Mouse (Mus musculus) cerebellum, postnatal 36 days (tissue): Measurements from ENCODE around the gene Diaph2.
"Not testable (repeated sequence)": the region's sequence is repeated elsewhere in the genome, so short reads cannot be mapped to it uniquely, and the experiment has no call there.

ENCODE experiments used
- DNase-seq, 2 experiments: peaks; one replicate each; pipeline ENCODE4 v3.0.0; 2021 to 2022; ENCODE audit warnings: mixed read lengths in 2 of 2

The Diaph2 gene

DNA sequence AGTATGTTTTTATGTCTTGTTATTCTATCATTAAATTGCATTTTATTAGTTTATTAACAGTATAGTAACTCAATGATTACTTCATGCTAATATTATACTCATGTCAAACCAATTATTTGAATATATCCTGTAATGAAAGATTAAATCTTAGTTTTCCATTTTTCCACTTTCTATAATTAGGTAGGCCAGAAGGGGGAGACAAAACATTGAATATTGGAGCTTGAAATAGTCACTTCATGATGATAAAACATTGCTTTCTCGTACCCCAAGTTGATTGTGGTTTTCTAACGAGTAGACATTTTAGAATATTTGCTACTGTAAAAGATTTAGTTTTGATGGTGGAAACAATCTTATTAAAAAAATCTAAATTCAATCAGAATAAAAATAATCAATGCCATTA lies 82.4 kb downstream of the Diaph2 start:
- no peak for DNase-seq

DNA sequence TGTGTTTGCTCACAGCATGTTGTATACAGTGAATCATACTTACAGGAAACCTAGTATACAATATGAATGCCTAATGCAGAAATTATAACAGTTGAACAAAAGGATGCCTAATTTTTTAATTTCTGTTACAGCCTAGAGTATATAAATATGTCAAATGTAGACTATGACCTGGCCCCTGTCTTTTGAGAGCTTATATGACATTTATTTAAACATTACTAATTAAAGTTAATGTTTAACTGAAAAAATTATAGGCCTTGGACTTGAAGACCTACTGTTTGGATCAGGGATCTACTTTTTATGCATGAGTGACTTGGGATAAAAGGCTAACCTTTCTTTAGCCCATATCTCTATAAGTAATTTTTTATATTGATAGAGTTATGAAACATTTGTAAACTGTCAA lies 84.3 kb downstream of the Diaph2 start:
- no peak for DNase-seq

DNA sequence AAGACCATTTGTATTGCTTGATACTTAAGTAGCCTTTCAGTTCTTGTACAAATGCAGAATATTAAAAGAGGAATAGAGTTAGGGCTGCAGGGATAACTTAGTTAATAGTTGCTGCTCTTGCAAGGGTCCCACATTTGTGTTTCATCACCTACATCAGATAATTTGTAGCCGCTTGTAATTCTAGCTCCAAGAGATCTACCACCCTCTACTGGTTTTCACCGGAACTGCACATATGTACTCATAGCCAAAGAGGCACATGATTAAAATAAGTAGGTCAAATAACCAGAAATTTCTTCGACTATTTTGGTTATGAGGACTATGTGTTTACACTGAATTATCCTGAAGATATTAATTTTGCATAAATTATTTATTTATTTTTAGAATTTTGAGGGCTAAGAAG lies 134.9 kb downstream of the Diaph2 start:
- DNase-seq, result peak; percentile 3 to 40

DNA sequence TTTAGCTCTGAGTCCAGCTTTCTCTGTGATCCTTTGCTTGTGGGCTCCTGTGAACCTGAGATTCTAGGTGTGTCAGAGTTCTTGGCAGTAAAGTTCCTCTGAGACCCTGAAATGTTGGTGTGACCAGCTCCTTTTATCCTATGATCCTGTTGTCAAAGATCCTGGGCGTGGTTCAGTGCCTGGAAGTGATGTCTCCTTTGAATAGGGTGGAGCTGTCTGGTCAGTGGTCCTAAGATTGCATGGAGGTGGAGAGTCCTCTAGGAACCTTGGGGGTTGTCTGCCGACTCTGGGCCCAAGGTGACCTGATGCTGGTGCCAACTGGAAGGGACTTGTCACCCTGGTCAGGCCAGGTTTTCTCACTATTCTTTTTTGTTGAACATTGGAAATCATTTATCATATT lies 176.3 kb downstream of the Diaph2 start:
- no peak for DNase-seq

DNA sequence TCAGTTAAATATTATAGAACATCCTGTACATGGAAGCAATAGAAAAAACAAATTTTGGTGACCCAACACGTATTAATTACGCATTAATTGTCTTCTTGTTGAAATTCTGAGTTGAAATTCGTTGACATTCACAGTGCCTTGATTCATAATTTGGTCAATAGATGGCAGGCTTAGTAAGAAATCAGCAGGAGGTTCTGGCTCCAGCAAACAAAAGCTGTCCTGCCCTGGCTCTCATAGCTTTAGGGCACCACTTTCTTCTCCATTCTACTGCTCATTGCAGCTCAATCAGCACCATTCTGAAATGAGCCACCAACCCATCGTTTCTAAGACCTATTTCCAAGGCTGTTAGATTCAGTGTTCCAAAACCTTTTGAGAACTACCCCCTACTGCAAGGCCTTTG lies 225.3 kb downstream of the Diaph2 start:
- DNase-seq, result peak; percentile 8 to 28

DNA sequence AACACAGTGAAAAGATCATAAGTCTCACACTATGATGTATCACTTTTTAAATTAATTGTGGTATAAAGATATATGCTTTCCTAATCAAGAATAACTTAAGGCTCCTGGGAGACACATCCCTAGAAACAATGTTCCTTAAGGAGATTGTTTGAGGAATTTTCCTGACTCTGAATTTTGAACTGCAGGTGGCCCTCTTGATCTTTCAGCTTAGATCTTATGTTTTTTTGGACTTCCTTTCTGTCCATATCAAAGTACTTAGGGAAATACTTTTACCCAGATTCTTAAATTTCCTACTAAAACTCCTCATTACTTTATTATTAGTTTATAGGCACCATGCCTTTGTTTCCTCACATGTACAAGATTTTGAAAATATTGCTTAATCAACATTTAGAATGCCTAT lies 258.7 kb downstream of the Diaph2 start:
- no peak for DNase-seq

DNA sequence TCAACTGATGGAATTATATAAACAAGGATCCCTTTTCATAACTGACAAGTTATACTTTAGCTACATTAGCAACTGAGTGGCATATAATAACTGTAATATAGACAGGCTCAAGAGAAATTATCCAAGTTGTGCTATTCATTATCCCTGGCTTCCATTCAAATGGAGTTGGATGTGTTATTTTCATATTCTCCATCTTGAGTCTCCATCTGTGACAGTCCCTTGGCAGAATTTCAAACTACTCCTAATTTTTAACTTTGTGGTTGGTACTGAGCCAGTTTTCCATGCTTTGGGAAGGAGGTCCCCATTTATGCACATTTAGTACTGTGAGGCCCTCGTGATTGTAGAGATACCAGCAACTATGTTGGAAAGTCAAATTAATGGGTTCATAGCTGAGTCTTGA lies 270.2 kb downstream of the Diaph2 start:
- DNase-seq, result no peak

DNA sequence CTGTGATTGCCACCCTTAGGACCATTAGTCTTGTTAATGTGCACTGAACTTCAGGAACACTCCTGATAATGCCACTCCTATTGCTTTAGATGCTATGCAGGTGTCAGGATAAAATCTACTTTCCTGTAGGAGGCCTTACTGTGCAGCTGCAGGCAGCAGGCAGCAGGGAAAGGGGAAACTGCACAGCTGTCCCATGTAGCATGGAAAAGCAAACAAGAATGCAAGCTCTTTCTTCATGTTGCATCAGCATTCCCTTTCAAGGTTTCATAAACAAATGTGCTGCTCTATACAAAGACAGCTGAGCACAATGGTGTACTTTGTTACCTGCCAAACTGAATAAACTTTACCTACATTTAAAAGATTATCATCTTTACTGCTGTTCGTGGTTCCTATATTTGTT lies 295.0 kb downstream of the Diaph2 start:
- no peak for DNase-seq

DNA sequence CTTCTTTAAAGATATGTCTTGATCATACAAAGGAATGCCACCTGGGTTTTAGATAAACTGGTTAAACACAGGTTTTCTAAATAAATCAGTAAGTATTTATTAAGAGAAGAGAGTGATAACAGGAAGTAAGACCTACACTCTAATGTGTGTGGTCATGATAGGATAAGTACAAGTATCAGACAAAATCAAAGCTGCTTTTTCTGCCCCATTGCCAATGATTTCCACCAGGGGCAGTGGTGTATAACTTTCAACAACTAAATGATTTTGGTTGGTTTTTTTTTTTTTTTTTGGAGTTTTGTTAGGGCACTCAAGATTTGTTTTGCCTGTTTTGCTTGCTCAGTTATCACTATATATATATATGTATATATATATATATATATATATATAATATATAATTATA lies 399.7 kb downstream of the Diaph2 start:
- no peak for DNase-seq

DNA sequence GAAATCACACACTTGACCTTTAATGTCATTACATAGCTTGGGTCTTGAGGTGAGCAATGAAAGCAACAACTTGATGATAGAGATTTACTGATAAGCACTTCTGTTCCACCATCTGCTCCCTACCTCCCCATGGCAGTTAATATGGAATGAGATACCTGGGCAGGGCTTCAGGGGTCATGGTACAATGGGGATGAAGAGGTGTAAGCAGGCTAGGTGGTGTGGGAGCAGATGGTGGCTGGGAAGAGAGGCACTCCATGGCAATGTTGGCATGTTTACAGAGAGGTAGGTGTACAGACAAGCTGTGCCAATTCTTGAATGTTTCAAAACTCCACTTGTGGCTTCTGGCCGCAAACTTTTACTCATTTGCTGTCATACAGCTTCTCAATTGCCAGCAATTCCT lies 402.6 kb downstream of the Diaph2 start:
- DNase-seq, result peak; percentile 13 to 17

DNA sequence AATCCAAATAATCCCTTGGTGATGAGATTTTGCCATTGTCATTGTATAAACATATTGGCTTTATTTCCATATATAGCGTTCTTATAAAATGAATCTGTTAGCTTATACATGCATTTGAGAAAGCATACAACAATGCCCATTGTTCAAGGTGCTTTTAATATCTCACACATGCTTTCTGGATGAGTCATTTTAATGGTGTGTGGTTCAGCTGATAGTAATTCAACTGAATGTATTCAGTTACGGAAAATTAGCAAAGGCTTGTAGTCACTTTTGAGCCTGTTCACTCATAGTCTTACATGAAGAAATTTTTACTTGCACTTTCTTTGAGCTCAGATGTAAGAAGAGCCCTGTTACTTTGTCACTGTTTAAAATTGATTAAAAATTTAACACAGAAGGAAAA lies 423.6 kb downstream of the Diaph2 start:
- DNase-seq, result no peak

DNA sequence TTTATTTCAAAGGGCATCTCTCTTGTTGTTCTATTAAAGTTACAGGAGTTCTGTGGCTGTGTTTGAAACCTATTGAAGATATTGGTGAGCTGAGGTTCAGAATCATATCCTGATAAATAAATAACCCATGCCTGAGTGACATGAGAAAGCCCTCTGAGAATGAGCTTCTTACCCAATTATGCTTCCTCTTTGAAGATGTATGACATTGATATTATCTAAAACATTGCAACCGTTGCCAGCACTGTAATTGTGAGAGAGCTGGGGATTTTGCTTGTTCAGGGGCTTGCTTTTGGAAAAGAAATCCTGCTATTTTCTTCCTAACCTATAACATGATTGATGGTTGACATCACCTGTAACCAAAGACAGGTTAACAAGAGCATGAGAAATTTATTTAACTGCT lies 438.3 kb downstream of the Diaph2 start:
- no peak for DNase-seq

DNA sequence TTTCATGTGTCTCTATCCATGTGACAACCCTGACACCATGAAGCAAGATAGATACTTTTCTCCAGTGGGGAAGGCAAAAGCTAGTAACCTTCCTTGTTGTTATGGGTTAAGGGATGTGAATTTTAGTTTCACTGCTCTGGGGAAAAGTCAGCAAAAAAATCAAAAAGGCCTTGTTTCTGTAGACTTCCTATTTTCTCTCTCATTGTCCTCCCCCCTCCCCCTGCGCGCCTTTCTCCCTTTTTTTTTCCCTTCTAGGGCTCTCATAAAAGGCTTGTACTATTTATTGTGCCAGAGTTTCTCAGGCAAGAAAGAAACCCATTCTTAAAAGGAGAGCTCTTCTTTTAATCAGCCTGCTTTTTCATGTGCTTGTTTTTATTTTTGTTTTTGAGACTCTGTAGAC lies 438.9 kb downstream of the Diaph2 start:
- DNase-seq, result no peak

DNA sequence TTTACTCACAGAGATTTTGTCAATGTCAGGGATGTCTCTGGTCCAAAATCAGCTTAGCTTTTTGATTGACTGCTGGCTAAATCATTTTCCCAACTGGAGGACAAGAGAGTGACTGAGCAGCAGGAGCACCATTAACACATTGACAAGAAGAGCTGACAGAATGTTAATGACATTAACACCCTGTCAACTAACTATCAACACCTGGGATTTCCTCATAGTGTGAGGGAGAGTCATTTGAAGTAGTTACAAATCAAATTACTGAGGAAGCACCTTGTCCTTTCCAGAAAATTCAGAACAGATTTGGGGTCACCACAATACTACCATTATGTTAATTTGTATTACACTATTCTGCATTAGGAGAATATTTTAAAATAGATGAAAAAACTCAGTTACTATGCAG lies 439.7 kb downstream of the Diaph2 start:
- DNase-seq, result no peak

DNA sequence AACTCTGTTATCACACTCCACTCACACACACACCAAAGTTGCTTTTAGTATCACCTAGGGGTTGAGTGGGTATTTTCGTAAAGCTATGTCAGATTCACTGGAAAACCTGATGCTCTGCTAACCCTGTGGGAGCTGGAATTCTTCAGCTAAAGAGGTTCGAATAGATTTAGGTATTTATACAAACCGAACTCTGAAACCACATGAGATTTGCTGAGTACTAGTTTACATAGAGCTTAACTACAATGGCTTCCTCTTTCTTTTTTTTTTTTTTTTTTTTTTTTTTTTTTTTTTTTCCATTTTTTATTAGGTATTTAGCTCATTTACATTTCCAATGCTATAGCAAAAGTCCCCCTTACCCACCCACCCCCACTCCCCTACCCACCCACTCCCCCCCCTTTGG lies 447.9 kb downstream of the Diaph2 start:
- not testable (repeated sequence) for DNase-seq

DNA sequence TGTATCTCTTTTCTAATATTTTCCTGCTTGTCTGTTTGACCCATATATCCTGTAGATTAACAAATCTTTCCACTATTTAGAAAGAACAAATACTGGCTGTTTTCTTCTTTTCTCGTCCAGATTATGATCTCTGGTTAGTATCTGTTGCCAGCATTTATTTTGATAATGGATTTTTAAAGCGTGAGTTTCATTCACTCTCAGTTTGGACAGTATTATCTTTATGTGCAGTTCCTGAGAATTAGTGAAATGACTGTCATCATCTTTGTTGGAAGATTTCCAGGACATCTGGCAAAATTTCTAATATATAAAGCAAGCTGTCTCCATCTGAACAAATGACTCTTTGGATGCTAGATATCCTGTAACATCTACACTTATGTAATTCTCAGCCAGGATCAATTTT lies 455.7 kb downstream of the Diaph2 start:
- DNase-seq, result no peak

DNA sequence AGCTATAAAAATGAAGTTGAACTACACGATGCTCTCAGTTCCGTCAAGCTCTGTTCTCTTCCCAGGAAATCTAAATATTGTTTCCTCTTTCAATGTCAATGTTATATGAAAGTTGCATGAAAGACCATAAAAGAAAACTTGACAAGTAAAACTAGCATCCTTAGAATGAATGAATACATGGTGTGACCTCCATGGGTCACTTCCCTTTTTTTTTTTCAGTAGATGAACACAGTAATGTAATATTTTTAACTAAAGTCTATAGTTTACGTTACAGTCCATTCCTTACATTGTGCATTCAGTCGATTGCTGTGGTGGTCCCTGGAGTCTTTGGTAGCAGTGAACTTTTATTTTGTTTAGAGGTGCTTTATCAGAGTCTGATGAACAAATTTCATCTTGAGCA lies 462.7 kb downstream of the Diaph2 start:
- no peak for DNase-seq

DNA sequence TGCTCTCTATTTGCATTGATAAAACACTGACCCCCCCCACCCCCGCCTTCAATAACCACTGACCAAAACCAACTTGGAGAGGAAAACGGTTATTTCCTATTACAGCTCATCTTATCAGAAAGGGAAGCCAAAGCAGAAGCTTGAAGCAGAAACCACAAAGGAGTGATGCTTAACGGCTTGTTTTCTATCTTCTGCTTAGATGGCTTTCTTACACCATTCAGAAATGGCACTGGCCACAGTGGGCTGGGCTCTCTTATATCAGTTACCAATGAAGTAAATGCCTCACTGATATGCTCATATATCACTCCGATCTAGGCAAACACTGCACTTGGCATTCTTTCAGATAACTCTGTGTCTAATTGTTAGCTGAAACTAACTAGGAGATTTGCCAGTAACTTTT lies 463.2 kb downstream of the Diaph2 start:
- DNase-seq, result no peak

DNA sequence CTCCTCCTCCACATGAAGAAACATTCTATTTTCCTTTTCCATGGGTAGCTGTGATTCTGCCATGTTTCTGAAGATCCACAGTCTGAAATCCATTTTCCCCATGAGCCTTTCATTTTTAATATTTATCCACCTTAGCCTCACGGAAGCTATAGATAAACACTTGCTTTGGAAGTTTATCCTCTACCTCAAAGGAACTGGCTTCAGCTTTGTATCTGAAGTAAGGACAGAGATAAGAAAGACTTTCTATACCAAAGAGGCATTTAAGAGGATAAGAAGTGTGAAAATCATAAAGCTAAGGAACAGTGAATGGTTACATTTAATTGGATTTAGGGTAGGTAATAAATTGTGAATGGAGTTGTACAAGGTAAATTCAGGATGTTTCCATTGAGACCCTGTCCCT lies 480.5 kb downstream of the Diaph2 start:
- DNase-seq, result no peak

DNA sequence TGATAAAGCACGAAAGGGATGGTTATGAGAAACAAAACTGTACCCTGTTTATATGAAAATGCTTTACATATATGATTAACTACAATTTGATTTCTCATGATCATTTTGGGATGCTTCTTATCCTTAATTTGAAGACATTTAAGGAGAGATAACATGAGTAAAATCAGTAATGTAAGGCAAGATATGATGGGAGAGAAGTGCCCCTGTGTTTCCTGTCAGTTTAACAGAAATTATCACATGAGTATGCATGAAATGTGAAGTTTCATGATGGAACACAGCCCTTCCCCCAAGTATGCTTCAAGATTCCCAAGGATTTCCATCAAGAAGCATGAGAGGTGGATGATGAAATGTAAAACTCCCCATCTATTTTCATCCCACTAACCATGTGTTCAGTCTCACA lies 485.6 kb downstream of the Diaph2 start:
- no peak for DNase-seq

DNA sequence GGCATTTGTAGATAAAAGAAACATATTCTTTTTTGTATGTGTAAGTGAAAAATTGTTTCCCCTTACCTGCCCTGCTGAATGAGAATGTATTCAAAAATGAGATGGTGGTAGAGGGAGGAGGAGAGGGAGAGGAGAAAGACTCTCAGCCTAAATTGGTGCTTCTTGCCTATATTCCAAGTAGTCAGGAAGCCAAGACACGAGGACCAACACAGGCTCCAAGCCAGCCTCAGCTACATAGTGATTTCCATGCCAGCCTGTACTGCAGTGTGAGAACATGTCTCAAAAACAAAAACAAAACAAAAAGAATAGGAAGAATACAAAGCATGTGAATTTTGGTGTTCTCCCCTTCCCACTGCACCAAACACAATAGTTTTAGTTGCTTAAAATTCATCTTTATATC lies 497.1 kb downstream of the Diaph2 start:
- peak; percentile 33 to 37 for DNase-seq

DNA sequence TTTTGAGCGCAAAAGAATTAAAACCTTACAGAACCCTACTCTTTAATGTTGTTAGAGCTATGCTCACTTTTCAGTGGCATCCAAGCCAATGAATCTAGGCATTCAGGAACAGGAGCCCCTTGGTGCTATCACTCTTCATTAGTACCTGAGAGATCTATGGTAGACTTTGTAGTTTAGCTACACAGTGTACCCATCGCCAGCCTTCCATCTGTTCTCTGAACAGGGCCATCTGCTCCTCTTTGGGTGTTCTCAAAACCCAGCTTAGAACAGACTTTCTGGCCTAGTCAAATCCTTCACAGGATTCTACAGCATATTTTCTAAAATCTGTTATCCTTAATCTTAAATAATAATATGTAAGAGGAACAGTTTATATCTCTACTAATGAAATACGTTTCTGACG lies 504.1 kb downstream of the Diaph2 start:
- peak; percentile 72 to 82 for DNase-seq

DNA sequence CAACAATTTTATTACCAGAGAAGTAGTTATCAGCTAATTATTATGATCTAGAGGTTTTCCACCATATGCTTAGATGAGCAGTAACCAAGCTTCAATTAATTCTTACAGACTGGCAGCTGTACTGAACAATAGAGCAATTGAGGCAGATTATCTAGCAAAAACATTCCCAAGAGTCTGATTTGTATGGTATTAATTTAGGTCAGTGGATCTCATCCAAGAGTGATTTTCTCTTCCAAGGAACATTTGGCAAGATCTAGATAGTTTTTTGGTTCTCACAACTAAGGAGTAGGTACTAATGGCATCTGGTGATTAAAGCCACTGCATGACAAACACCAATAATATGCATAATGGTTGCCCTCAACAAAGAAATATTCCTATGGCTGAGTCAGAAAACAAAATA lies 516.2 kb downstream of the Diaph2 start:
- no peak for DNase-seq

DNA sequence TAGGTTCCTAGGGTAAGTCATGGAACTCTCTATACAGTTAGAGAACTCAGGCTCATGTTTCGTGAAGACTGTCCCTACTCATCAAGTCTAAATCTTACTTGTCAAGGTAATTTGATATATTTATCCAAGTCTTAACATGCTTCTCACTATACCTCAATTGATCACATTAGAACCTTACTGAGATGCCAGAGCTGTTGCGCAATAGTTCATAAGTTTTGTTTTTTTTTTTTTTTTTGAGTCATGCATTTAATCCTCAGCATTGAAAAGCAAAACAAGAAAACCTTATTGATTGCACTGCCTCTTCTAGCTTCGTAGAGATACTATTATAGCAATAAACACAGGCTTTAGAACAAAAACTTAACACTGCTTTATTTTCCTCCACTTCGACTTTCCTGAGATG lies 529.6 kb downstream of the Diaph2 start:
- DNase-seq, result no peak

DNA sequence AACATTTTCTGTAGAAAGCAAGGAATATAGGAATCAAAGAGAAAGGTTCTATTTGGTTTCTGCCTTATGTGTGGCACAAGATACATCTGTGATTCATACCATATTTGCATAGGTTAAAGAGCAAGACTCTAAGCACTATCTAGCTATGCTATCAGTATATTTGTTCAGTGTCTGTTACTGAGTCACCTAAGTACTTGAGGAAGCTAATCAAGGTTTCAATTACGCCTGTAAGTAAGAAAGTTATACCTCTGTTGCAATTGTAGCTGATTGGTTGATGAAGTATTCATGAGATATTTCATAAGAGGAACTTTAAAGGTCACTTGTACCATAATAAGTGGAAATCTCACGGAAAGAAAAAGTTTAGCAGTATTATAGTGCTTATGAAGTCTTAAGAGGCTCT lies 531.9 kb downstream of the Diaph2 start:
- no peak for DNase-seq

DNA sequence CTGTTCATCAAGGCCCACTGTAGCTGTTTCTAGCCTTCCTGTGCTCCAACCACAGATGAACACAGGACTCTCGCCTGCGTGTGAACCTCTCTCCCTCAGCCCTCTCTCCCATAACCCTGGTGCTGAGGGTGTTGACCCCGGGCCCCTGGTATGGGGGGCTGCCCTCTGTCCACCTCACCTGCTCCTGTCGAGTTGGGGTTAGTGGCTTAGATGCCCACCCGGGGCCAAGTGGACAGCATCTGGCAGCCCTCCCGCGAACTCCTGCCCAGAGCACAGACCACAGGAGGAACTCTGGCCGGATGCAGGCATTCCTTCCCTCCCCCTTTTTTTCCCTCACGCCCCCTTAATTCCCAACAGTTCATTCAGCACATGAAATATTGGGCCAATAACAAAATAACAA lies 537.5 kb downstream of the Diaph2 start:
- DNase-seq, result peak in 1 of 2 experiments; percentile 2
